Mouse (Mus musculus): ENCODE measurements around the gene Hoxa9.

Hoxa9 gene

DNA sequence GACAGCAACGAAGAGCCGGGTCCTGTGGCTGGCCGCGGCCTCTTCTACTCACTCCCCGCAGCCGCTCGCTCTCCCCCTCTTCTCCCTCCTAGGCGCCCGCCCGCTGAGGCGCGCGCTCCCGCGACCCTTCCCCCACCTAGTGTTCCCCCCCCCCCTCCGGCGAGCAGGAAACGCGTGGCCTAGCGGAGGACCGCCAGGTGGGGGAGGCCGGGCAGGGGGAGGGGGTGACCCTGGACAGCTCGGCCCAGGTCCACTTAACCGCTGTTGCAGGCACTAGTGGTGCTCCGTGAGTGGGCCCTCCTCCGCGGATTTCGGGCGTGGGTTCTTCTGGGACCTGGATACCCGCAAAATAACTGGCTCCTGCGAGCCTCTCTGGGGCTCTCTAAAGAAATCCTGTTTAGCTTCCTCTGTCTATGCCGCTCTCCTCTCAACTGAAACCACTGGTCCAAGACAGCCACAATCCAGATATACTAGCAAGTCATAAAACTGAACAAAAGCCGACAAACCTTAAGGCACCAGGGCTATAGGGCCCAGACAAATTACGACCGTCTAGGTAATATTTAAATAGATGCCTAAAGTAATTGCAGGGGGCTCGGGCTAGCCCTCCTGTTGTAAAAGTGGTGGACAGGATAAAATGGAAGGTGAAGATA is at the start of gene Hoxa9:
Gene Hoxa9, minus strand, starts transcription at position 574 of the 650 bp plus-strand sequence.
- 3% methylated on average over 22 of the region's 36 CpGs for WGBS

DNA sequence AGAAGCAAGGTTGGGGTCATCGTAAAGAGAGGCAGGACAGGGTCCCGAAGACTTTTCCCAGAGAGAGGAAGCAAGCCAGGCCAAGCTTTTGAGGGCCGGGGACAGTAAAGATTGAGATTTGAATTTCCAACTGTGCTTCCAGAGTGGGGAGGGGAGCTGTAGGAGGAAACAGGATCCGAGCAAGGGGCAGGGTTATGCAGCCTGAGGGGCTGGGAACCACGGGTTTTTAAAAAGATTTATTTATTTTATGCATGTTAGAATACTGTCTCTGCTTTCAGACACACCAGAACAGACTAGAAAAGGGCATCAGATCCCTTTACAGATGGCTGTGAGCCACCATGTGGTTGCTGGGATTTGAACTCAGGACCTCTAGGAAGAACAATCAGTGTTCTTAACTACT is 46.0 kb upstream of the Hoxa9 start:
- WGBS = 18% methylated on average over 5 of the region's 5 CpGs

DNA sequence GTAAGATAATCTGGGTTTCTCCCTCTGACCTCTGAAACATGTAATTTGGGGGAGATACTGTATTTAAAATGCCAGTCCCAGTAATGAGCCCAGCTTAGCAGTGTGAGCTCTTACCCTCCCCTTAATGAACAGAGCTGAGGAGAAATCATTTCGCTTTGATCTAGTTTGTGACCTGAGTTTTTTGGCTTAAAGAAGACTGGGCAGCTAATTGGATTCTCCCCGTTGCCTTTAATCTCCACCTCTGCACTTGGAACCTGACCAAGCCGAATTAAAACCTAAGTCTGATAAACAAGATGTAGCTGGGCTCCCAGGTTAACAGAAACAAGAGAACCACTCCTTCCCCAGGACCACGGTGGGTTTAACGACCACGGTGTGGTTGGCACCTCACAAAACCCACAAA is 45.5 kb upstream of the Hoxa9 start:
- 3% methylated on average over 6 of the region's 6 CpGs for WGBS

- WGBS = 20% methylated on average over 8 of the region's 8 CpGs
Measured at GRCm38 (mm10) chr6:52275563-52276280, 44.8 kb upstream of the Hoxa9 start.

DNA sequence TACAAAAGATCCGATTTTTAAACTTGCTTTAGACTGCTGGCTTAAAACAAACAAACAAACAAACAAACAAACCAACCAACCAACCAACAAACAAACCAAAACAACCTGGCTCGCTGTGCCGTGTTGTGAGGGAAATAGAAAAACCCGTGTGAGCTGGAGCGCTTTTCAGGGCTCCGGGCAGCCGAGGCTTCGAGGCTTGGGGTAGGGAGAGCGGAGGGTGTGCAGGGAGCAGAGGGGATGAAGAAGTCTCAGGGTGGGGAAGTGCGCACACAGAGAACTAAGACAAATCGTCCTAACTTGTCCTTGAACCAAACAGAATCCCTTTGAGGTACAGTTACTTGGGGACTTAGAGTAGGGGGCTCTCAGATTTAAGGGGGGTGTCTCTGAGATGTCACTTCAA is 43.7 kb upstream of the Hoxa9 start:
- 9% methylated on average over 11 of the region's 11 CpGs for WGBS

- 9% methylated on average over 22 of the region's 22 CpGs for WGBS
Measured at GRCm38 (mm10) chr6:52273656-52274280, 42.9 kb upstream of the Hoxa9 start.

- 30% methylated on average over 22 of the region's 22 CpGs for WGBS
Measured at GRCm38 (mm10) chr6:52272766-52273655, 42.1 kb upstream of the Hoxa9 start.

DNA sequence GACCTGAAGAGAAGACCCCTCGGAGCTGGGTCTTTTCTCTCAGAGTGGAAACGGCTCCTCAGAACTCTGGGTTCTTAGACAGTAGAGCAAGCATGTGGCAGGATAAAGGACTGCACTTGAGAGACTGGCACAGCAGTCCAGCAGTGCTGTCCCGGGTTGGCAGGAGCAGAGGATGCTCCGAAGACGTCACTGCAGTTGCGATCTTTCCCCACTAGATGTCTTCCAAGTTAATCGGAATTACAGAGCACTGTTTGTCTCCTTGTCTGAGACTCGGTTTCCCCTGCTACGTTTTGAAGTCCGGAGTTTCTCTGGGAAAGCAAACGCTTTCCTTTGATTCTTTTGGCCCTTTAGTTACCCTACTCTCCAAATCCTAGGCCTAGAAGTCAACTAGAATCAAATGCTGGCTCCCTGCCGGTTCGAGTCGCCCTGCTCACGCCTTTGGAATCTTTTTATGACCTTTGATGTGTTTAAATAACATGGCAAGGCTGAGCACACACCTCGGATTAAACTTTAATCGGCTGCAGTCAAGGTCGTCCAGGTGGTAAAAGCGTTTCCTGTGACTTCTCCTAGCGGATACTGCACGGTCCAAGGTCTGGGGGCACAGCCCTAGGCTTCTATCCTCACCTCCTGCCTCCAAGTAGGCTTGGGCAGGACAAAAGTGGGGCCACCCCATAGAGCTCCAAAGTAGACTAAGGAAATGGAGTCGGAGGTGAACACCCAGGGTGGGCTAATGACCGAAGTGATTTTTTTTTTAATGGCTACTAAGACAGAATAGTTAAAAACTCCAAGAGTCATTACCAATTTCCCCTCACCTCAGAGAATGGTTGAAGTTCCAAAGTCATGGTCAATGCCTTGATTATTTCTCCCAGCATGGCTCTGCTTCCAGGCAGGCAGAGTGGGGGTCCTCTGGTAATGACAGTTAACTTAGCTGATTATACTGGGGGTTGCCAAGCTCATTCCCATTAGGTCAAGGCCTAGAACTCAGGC is 39.9 kb upstream of the Hoxa9 start:
- 10% methylated on average over 23 of the region's 23 CpGs for WGBS

DNA sequence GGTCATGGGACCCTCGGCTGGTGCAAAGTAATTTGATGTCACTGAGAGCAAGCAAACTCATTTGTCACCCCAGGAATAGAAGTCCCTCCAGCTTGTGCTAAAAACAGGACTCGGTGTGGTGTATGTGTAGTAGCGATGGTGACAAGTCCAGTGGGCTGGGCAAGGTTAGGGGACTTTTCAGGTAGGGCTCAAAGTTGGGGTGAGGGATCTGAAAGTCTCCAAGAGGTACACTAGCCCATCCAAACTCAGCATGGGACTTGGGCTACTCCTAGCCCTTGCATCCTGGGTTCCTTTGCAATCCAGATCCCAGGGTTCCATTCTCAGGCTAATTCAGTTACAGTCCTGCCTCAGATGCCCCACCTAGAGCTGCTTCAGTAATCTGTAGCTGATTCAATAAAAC is 37.9 kb upstream of the Hoxa9 start:
- 4% methylated on average over 3 of the region's 3 CpGs for WGBS

- 8% methylated on average over 7 of the region's 7 CpGs for WGBS
Measured at GRCm38 (mm10) chr6:52268341-52268740, 37.5 kb upstream of the Hoxa9 start.

DNA sequence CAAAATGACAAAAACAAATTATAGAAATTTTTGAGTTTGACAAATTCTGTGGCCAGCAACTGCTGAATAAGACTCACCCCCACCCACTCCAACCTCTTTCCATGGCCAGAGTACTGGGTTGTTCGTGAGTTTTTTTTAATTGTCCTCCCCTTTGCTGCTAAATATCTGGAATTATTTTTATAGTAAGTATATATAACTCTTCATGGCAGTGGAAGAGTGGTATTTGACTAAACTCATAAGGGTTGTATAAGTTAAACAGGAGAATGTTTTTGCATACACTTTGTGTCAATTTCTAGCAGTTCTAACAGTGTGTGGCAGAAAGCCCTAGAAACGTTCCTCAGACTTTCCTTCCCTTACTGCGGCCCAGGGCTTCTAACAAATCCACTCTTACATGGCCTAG is 36.8 kb upstream of the Hoxa9 start:
- WGBS = 5% methylated on average over 3 of the region's 3 CpGs

- 20% methylated on average over 5 of the region's 5 CpGs for WGBS
Measured at GRCm38 (mm10) chr6:52267221-52267620, 36.3 kb upstream of the Hoxa9 start.

GRCm38 (mm10) chr6:52266666-52266985 is 35.7 kb upstream of the Hoxa9 start:
- 2% methylated on average over 9 of the region's 9 CpGs for WGBS

- WGBS = 6% methylated on average over 19 of the region's 19 CpGs
Measured at GRCm38 (mm10) chr6:52265913-52266665, 35.2 kb upstream of the Hoxa9 start.

GRCm38 (mm10) chr6:52265306-52265912 is 34.5 kb upstream of the Hoxa9 start:
- 3% methylated on average over 18 of the region's 18 CpGs for WGBS

DNA sequence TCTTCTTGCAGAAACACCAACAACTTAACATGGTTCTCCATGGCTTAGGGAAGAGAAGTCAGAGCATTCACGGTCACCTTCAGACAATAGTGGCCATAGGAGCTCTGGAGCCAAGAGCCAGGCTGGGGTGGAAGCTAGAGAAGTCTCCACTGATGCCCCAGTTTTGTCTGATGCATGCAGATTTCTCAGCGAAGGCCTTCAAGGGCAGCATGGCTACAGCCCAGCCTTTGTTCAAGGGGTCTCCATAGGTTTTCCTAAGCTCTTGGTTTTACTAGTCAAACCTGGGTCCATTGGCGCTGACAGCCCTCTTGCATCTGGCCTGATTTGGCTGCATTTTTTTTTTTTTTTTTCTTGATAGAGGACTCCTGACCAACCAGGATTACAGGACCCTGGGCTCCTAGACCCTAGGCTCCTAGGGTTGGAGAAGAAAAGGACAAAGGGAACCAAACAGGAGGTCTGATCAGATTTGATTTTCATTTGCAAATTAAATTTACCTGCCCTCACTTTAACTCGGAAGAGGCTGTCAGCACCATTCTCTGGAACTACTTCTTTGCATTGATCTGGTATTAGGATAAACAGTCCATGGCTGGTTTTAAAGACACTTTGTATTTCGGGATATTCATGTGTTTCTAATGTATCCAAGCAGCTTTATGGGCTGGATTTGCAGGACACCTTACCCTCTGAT is 33.4 kb upstream of the Hoxa9 start:
- WGBS = 7% methylated on average over 5 of the region's 5 CpGs

- 5% methylated on average over 6 of the region's 6 CpGs for WGBS
Measured at GRCm38 (mm10) chr6:52263321-52263585, 32.4 kb upstream of the Hoxa9 start.

DNA sequence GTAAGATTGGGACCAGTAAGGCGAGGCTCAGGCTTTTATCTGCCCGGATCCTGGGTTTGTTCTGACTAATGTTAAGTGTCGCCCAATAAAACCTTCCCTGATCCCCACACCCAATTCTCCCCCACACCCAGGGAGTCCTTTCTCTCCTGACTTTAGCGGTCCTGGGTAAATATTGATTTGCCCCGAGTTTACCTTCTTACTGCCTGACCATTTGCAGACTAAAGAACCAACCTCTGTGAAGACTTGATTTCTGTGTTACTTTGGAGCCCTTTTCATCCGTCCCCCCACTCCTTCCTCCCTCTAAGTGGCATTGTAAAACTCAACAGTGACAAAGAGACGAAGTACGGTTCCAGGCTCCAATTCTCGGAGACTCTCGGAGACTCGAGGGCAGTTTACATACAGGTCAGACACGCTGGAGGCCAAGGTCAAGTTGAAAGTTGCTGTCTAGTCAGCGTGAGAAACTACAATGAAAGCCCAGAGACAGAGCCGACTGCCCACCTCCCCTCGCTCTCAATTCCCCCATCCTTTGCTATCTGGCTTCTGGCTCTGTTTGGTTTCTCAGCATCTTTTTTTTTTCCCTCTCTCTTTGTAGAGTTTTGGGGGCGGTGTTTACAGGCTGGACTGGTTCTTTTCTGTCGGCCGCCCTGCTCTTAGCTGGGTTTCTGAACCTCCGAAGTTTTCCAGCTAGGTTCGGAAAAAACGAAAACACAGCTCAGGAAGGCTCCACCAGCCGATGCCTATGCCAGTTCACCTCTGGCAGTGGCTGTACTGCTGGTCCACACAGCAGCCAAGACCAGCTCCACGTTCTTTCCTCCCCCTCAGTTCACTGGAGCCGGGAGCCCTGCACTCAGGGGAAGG is 31.8 kb upstream of the Hoxa9 start:
- WGBS = 4% methylated on average over 24 of the region's 24 CpGs

Measured in cerebral cortex, adult 2 months (tissue).